Mouse (Mus musculus) spleen, postnatal 36 days (tissue): Measurements from ENCODE around the gene Uso1.

ENCODE experiments used
- DNase-seq, 2 experiments: peaks; one replicate each; pipeline ENCODE4 v3.0.0; 2022; ENCODE audit warnings: low spot score in 2 of 2, mixed read lengths in 1 of 2

Uso1 gene

GRCm38 (mm10) chr5:92239333-92240232 lies 101.8 kb downstream of the Uso1 start:
- DNase-seq, result peak in 1 of 2 experiments; percentile 8

GRCm38 (mm10) chr5:92240769-92241168 lies 103.0 kb downstream of the Uso1 start:
- DNase-seq, result no peak

- no peak for DNase-seq
Observed at GRCm38 (mm10) chr5:92244900-92245299, 107.2 kb downstream of the Uso1 start.

- peak; percentile 18 to 28 for DNase-seq
Observed at GRCm38 (mm10) chr5:92245483-92245882, 107.7 kb downstream of the Uso1 start.

- DNase-seq, result no peak
Observed at GRCm38 (mm10) chr5:92248614-92249013, 110.9 kb downstream of the Uso1 start.

GRCm38 (mm10) chr5:92252031-92252430 lies 114.3 kb downstream of the Uso1 start:
- no peak for DNase-seq
